In the genomic region with DNA sequence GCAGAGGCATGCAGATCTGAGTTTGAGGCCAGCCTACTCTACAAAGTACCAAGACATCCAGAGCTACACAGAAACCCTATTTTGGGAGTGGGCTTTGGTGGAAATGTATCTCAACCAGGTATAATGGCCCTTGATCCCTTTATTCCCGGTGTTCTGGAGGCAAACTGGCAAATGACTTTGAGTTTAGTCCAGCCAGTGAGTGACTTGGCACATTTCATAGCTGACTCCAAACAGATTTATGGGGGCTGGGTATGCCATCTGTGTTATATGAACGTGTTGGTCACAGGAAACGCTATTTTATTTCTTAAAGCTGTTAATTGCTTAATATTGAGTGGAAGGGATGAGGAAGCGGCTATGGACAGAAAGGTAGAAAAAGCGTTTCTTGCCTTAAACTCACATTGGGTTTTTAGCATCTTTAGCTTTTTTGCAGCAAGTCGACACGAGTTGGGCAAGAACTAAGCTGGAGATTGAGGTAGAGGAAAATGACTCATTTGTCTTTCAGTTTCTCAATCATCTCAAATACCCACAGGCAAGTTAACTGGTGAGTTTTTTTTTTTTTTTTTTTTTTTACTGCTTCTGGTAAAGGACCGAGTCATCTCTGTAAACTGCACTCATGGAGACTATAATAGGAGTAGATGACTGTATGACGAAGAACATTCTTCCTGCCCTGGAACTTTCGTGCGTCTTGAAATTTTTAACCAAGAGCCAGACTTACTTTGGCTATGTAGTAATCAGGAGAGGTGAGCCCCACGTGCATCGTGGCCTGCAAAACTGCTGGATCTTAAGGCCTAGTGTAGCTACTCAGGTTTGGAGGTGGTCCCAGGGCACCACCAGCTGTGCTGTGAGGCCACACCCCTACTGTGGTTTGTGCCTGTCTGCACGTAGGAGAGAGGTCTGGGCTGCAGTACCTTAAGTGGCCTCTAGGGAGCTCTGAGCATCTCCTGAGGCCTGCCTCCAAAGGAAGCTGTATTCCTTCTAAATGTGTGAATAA, we compare ENCODE assay signal across 8 mouse cellular contexts. TPM values are rescaled to one million over a fixed set of nuclear protein-coding genes. Genes with fewer than 3 reads are reported as not detected.
DNase-seq lines count a peak whose midpoint lies in the region; ATAC-seq lines count a peak whose summit lies in the region.

No protein-coding gene starts in this region.

- ATAC-seq in intestine, embryonic 16.5 days = peak; percentile 20
- ATAC-seq in limb, embryonic 12.5 days (ENCODE audit: insufficient number of reproducible peaks, insufficient read depth, low FRiP score, low TSS enrichment, low read depth) = no peak
- no peak for ATAC-seq in midbrain, embryonic 14.5 days (ENCODE audit: low FRiP score, low TSS enrichment)

- H3K27ac ChIP-seq in embryonic facial prominence, embryonic 10.5 days (replicated peaks) = peak overlapping the region; percentile 99
- H3K27ac ChIP-seq in intestine, embryonic 16.5 days (ENCODE audit: low read length) = peak overlapping the region; percentile 77
- peak overlapping the region; percentile 51 for H3K27ac ChIP-seq in limb, embryonic 12.5 days
- H3K27ac ChIP-seq in midbrain, embryonic 14.5 days (replicated peaks; ENCODE audit: low read depth, low read length) = peak overlapping the region; percentile 26

- peak overlapping the region; percentile 47 for H3K4me2 ChIP-seq in intestine, embryonic 16.5 days (ENCODE audit: low read depth, low read length)
- peak overlapping the region; percentile 81 for H3K4me2 ChIP-seq in limb, embryonic 12.5 days
- H3K4me2 ChIP-seq in midbrain, embryonic 14.5 days (ENCODE audit: low read length) = peak overlapping the region; percentile 62

- H3K4me1 ChIP-seq in embryonic facial prominence, embryonic 10.5 days = peaks cover 63% of the 10 kb centered on the region
- H3K4me1 ChIP-seq in intestine, embryonic 16.5 days (ENCODE audit: control insufficient read depth, insufficient read depth, low read length) = peaks cover 53% of the 10 kb centered on the region
- H3K4me1 ChIP-seq in limb, embryonic 12.5 days (replicated peaks) = peaks cover 44% of the 10 kb centered on the region
- H3K4me1 ChIP-seq in midbrain, embryonic 14.5 days (ENCODE audit: control insufficient read depth, insufficient read depth, low read length) = peaks cover 52% of the 10 kb centered on the region

- peak overlapping the region; percentile 86 for H3K4me3 ChIP-seq in embryonic facial prominence, embryonic 10.5 days
- H3K4me3 ChIP-seq in intestine, embryonic 16.5 days (ENCODE audit: low read length) = peak overlapping the region; percentile 86
- H3K4me3 ChIP-seq in limb, embryonic 12.5 days (replicated peaks) = peak overlapping the region; percentile 86
- peak overlapping the region; percentile 82 for H3K4me3 ChIP-seq in midbrain, embryonic 14.5 days (replicated peaks; ENCODE audit: low read depth, low read length)

- H3K36me3 ChIP-seq in embryonic facial prominence, embryonic 10.5 days (replicated peaks) = peaks cover 54% of the 10 kb centered on the region
- H3K36me3 ChIP-seq in intestine, embryonic 16.5 days (ENCODE audit: control insufficient read depth, insufficient read depth, low read length) = 0 out of 2 replicates have a peak, but pooled peaks cover 9% of the 10 kb centered on the region
- H3K36me3 ChIP-seq in limb, embryonic 12.5 days = peaks cover 45% of the 10 kb centered on the region
- peaks cover 31% of the 10 kb centered on the region for H3K36me3 ChIP-seq in midbrain, embryonic 14.5 days (ENCODE audit: control insufficient read depth, insufficient read depth, low read length)

- H3K9me3 ChIP-seq in embryonic facial prominence, embryonic 10.5 days = no peaks in the 10 kb centered on the region
- no peaks in the 10 kb centered on the region for H3K9me3 ChIP-seq in intestine, embryonic 16.5 days (ENCODE audit: control insufficient read depth, low read length)
- no peaks in the 10 kb centered on the region for H3K9me3 ChIP-seq in limb, embryonic 12.5 days
- no peaks in the 10 kb centered on the region for H3K9me3 ChIP-seq in midbrain, embryonic 14.5 days (ENCODE audit: control insufficient read depth, low read length)

- DNase-seq in urinary bladder, postnatal 14 days (ENCODE audit: low spot score) = peak; percentile 85
- no peak for DNase-seq in urinary bladder, adult 2 months (ENCODE audit: low spot score)
- peak; percentile 91 for DNase-seq in embryonic facial prominence, embryonic 10.5 days (ENCODE audit: low spot score)
- peak; percentile 75 for DNase-seq in gonadal fat pad, adult 2 months (ENCODE audit: low read depth)
- DNase-seq in midbrain, embryonic 14.5 days = peak; percentile 89
- DNase-seq in spleen, adult 12 weeks (ENCODE audit: low spot score) = peak; percentile 52

- WGBS in embryonic facial prominence, embryonic 10.5 days = 27% methylated on average over 14 of the region's 14 CpGs
- 25% methylated on average over 14 of the region's 14 CpGs for WGBS in intestine, embryonic 16.5 days
- WGBS in limb, embryonic 12.5 days = 23% methylated on average over 14 of the region's 14 CpGs
- 27% methylated on average over 14 of the region's 14 CpGs for WGBS in midbrain, embryonic 14.5 days

- H3K9ac ChIP-seq in intestine, embryonic 16.5 days (ENCODE audit: low read depth, low read length) = peak overlapping the region; percentile 13; the same call in 1 of the 2 replicates
- H3K9ac ChIP-seq in limb, embryonic 12.5 days (replicated peaks) = peak overlapping the region; percentile 88; the same call in 1 of the 2 replicates
- peak overlapping the region; percentile 86; the same call in 1 of the 2 replicates for H3K9ac ChIP-seq in midbrain, embryonic 14.5 days (replicated peaks; ENCODE audit: low read length)

- H3K27me3 ChIP-seq in embryonic facial prominence, embryonic 10.5 days (replicated peaks; ENCODE audit: low read depth, poor library complexity, severe bottlenecking) = no peaks in the 10 kb centered on the region
- no peaks in the 10 kb centered on the region for H3K27me3 ChIP-seq in intestine, embryonic 16.5 days (replicated peaks; ENCODE audit: control insufficient read depth, insufficient read depth, low read length)
- no peaks in the 10 kb centered on the region for H3K27me3 ChIP-seq in limb, embryonic 12.5 days
- no peaks in the 10 kb centered on the region for H3K27me3 ChIP-seq in midbrain, embryonic 14.5 days (ENCODE audit: control insufficient read depth, insufficient read depth, low read length)

RNA-seq across cellular contexts. Expression of a gene that starts 3.2 kb away (rescaled TPM):
- 888 and 1,061 TPM in 2 replicates for polyA plus RNA-seq in urinary bladder, adult 2 months (2012; rRNA removed)
- polyA plus RNA-seq in embryonic facial prominence, embryonic 10.5 days (2016; fragmentation: Nextera tagmentation; extraction: Ambion mirVana) = 2,716 and 3,081 TPM in 2 replicates
- 598 and 674 TPM in 2 replicates for polyA plus RNA-seq in gonadal fat pad, adult 2 months (2012; rRNA removed)
- polyA plus RNA-seq in intestine, embryonic 16.5 days (2015; fragmentation: Nextera tagmentation; extraction: Ambion mirVana) = 1,051 and 1,198 TPM in 2 replicates
- 1,583 and 1,668 TPM in 2 replicates for polyA plus RNA-seq in limb, embryonic 12.5 days (2016; fragmentation: Nextera tagmentation; extraction: Ambion mirVana)
- 836 and 1,041 TPM in 2 replicates for polyA plus RNA-seq in midbrain, embryonic 14.5 days (2014; fragmentation: Nextera tagmentation; extraction: Ambion mirVana)

RNA-seq across cellular contexts. Expression of a gene that starts 20.6 kb away (rescaled TPM):
- 5.0 and 6.3 TPM in 2 replicates for polyA plus RNA-seq in urinary bladder, adult 2 months (2012; rRNA removed)
- polyA plus RNA-seq in embryonic facial prominence, embryonic 10.5 days (2016; fragmentation: Nextera tagmentation; extraction: Ambion mirVana) = 0.24 and 0.64 TPM in 2 replicates
- 27.0 and 34.1 TPM in 2 replicates for polyA plus RNA-seq in gonadal fat pad, adult 2 months (2012; rRNA removed)
- 1.1 and 1.6 TPM in 2 replicates for polyA plus RNA-seq in intestine, embryonic 16.5 days (2015; fragmentation: Nextera tagmentation; extraction: Ambion mirVana)
- polyA plus RNA-seq in limb, embryonic 12.5 days (2016; fragmentation: Nextera tagmentation; extraction: Ambion mirVana) = 0.24 and 0.88 TPM in 2 replicates
- 2.8 and 5.2 TPM in 2 replicates for polyA plus RNA-seq in midbrain, embryonic 14.5 days (2014; fragmentation: Nextera tagmentation; extraction: Ambion mirVana)

RNA-seq across cellular contexts. Expression of a gene that starts 42.2 kb away (rescaled TPM):
- 52.4 and 53.9 TPM in 2 replicates for polyA plus RNA-seq in urinary bladder, adult 2 months (2012; rRNA removed)
- 37.7 and 40.8 TPM in 2 replicates for polyA plus RNA-seq in embryonic facial prominence, embryonic 10.5 days (2016; fragmentation: Nextera tagmentation; extraction: Ambion mirVana)
- polyA plus RNA-seq in gonadal fat pad, adult 2 months (2012; rRNA removed) = 19.3 and 25.7 TPM in 2 replicates
- polyA plus RNA-seq in intestine, embryonic 16.5 days (2015; fragmentation: Nextera tagmentation; extraction: Ambion mirVana) = 20.2 and 22.2 TPM in 2 replicates
- 29.7 and 31.1 TPM in 2 replicates for polyA plus RNA-seq in limb, embryonic 12.5 days (2016; fragmentation: Nextera tagmentation; extraction: Ambion mirVana)
- 205 and 226 TPM in 2 replicates for polyA plus RNA-seq in midbrain, embryonic 14.5 days (2014; fragmentation: Nextera tagmentation; extraction: Ambion mirVana)

Comparison
In these comparisons a context has a peak if more than half of its experiments do, and no peak if none do; other contexts are left out.
1. H3K27ac ChIP-seq: peak in every context shown above with its lines; median percentile 99 in embryonic facial prominence, embryonic 10.5 days; 77 in intestine, embryonic 16.5 days; 51 in limb, embryonic 12.5 days; 26 in midbrain, embryonic 14.5 days.
2. H3K9ac ChIP-seq: peak in every context shown above with its lines; median percentile 88 in limb, embryonic 12.5 days; 86 in midbrain, embryonic 14.5 days; 13 in intestine, embryonic 16.5 days.